Mouse (Mus musculus) bone marrow, adult 2 months (tissue): ENCODE measurements around the gene Alyref.

Source experiments
- CTCF ChIP-seq: fragments of 200-500 bp; IDR thresholded peaks from 2 replicates; pipeline ENCODE4 v1.5.1; 2011; ENCODE audit warnings: low read length, control low read depth; ENCODE audit not compliant: control insufficient read depth, insufficient read depth
- POLR2A ChIP-seq: fragments of 200-500 bp; IDR thresholded peaks from 2 replicates; pipeline ENCODE4 v1.6.1; 2011; ENCODE audit warnings: low read depth, mild to moderate bottlenecking, control low read depth, low read length, borderline replicate concordance; ENCODE audit not compliant: control insufficient read depth

- TF ChIP-seq CTCF: no peak
- TF ChIP-seq POLR2A: no peak
Measured at GRCm38 (mm10) chr11:120578024-120578693, 20.0 kb downstream of the Alyref start.
